Mouse (Mus musculus) kidney, embryonic 15.5 days (tissue): ENCODE data around the gene Eif5b. TPM values are rescaled to one million over a fixed set of nuclear protein-coding genes. Genes with fewer than 3 reads are reported as not detected.

Experiments
- ATAC-seq: fragments of 200-750 bp; cut with Nextera tagmentation; replicated peaks from 2 replicates; pipeline ENCODE4 v1.8.0; 2017; ENCODE audit warnings: moderate TSS enrichment; ENCODE audit not compliant: low FRiP score
- H3K27ac ChIP-seq: fragments of 300-500 bp; sonication (generic); 2 replicates; pipeline ENCODE4 v1.5.1; 2015; ENCODE audit warnings: mild to moderate bottlenecking, inconsistent platforms
- H3K27me3 ChIP-seq: fragments of 300-500 bp; sonication (generic); 2 replicates; pipeline ENCODE4 v1.6.1; 2015; ENCODE audit warnings: inconsistent platforms
- H3K36me3 ChIP-seq: fragments of 300-500 bp; sonication (generic); 2 replicates; pipeline ENCODE4 v1.6.1; 2015; ENCODE audit warnings: inconsistent platforms
- H3K4me1 ChIP-seq: fragments of 300-500 bp; sonication (generic); 2 replicates; pipeline ENCODE4 v1.6.1; 2015; ENCODE audit warnings: inconsistent platforms
- H3K4me2 ChIP-seq: fragments of 300-500 bp; sonication (generic); 2 replicates; pipeline ENCODE4 v1.6.1; 2015; ENCODE audit warnings: moderate library complexity, mild to moderate bottlenecking, inconsistent platforms
- H3K4me3 ChIP-seq: fragments of 300-500 bp; sonication (generic); replicated peaks from 2 replicates; pipeline ENCODE4 v1.5.1; 2015; ENCODE audit warnings: mild to moderate bottlenecking, inconsistent platforms
- H3K9ac ChIP-seq: fragments of 300-500 bp; sonication (generic); 2 replicates; pipeline ENCODE4 v1.6.1; 2015; ENCODE audit warnings: mild to moderate bottlenecking, inconsistent platforms
- H3K9me3 ChIP-seq: fragments of 300-500 bp; sonication (generic); replicated peaks from 2 replicates; pipeline ENCODE4 v1.6.1; 2016; ENCODE audit warnings: inconsistent platforms
- WGBS: fragments of 180-500 bp; shearing (Covaris S2); methylation state at CpG from one replicate; pipeline ENCODE4 v1.1.7; 2015; ENCODE audit warnings: mixed read lengths; 5-methylcytosine and 5-hydroxymethylcytosine counted together
- polyA plus RNA-seq: library from polyadenylated mRNA; unstranded; fragments of >200 nt; fragmentation: Nextera tagmentation; extraction: Ambion mirVana; gene quantifications from 2 replicates; pipeline ENCODE4 v1.2.1, GENCODE M21; 2015

Gene Eif5b
- polyA plus RNA-seq, 1 experiment from 2014 or later, result 28.8 TPM

- 96% methylated on average over 10 of the region's 10 CpGs for WGBS
- Histone ChIP-seq H3K27me3 (no peaks in the 10 kb centered on the region), H3K4me3 (no peak overlapping the region), H3K4me2 (no peak overlapping the region), H3K4me1 (no peaks in the 10 kb centered on the region), H3K9me3 (no peaks in the 10 kb centered on the region), H3K36me3 (peaks cover 71% of the 10 kb centered on the region), H3K9ac (no peak overlapping the region), H3K27ac (no peak overlapping the region)
- ATAC-seq, result no peak
These were observed 69.5 kb downstream of the Eif5b start for GRCm38 (mm10) chr1:38067276-38067675.

- H3K9me3 ChIP-seq, result no peaks in the 10 kb centered on the region
- ATAC-seq, result no peak
- 93% methylated on average over 8 of the region's 8 CpGs for WGBS
- H3K27me3 ChIP-seq, result no peaks in the 10 kb centered on the region
- no peak overlapping the region for H3K27ac ChIP-seq
- no peak overlapping the region for H3K4me2 ChIP-seq
- no peak overlapping the region for H3K9ac ChIP-seq
- H3K36me3 ChIP-seq, result peaks cover 71% of the 10 kb centered on the region
- no peaks in the 10 kb centered on the region for H3K4me1 ChIP-seq
- H3K4me3 ChIP-seq, result no peak overlapping the region
These were observed 73.5 kb downstream of the Eif5b start for GRCm38 (mm10) chr1:38071326-38071725.

GRCm38 (mm10) chr1:38081316-38081715, 83.5 kb downstream of the Eif5b start:
- H3K36me3 ChIP-seq, result peaks cover 47% of the 10 kb centered on the region
- H3K9me3 ChIP-seq, result no peaks in the 10 kb centered on the region
- H3K4me2 ChIP-seq, result no peak overlapping the region
- whole genome bisulfite sequencing, result 63% methylated on average over 8 of the region's 8 CpGs
- H3K9ac ChIP-seq, result no peak overlapping the region
- no peak overlapping the region for H3K27ac ChIP-seq
- H3K27me3 ChIP-seq, result no peaks in the 10 kb centered on the region
- no peak for ATAC-seq
- H3K4me3 ChIP-seq, result no peak overlapping the region
- H3K4me1 ChIP-seq, result no peaks in the 10 kb centered on the region

- H3K27ac ChIP-seq, result no peak overlapping the region
- WGBS, result 40% methylated on average over 1 of the region's 1 CpGs
- no peak overlapping the region for H3K4me2 ChIP-seq
- H3K4me3 ChIP-seq, result no peak overlapping the region
- H3K27me3 ChIP-seq, result no peaks in the 10 kb centered on the region
- H3K4me1 ChIP-seq, result no peaks in the 10 kb centered on the region
- no peaks in the 10 kb centered on the region for H3K9me3 ChIP-seq
- peaks cover 40% of the 10 kb centered on the region for H3K36me3 ChIP-seq
- ATAC-seq, result no peak
- no peak overlapping the region for H3K9ac ChIP-seq
These were observed 105.4 kb downstream of the Eif5b start for GRCm38 (mm10) chr1:38103214-38103613.

GRCm38 (mm10) chr1:38103813-38104212, 106.0 kb downstream of the Eif5b start:
- WGBS, result 61% methylated on average over 3 of the region's 3 CpGs
- Histone ChIP-seq H3K36me3 (peaks cover 34% of the 10 kb centered on the region), H3K4me1 (no peaks in the 10 kb centered on the region), H3K9ac (no peak overlapping the region), H3K27ac (no peak overlapping the region), H3K4me3 (no peak overlapping the region), H3K27me3 (no peaks in the 10 kb centered on the region), H3K9me3 (no peaks in the 10 kb centered on the region), H3K4me2 (no peak overlapping the region)
- ATAC-seq, result no peak

Other genes with a start within 250 kb of the Eif5b start
- gene Tsga10, start 131.6 kb upstream of the Eif5b start, polyA plus RNA-seq, result 6.0 and 6.1 TPM in 2 replicates
- gene Lipt1, start 126.3 kb upstream of the Eif5b start, polyA plus RNA-seq, result 8.8 and 9.7 TPM in 2 replicates
- 24.5 and 27.2 TPM in 2 replicates for gene Mitd1, start 107.6 kb upstream of the Eif5b start, polyA plus RNA-seq
- 227 and 255 TPM in 2 replicates for gene Mrpl30, start 107.5 kb upstream of the Eif5b start, polyA plus RNA-seq
- gene Lyg2, start 81.5 kb upstream of the Eif5b start, polyA plus RNA-seq, result not detected in 2 replicates
- gene Lyg1, start 40.3 kb upstream of the Eif5b start, polyA plus RNA-seq, result not detected in 2 replicates
- gene Txndc9, start 117 bp upstream of the Eif5b start, polyA plus RNA-seq, result 123 and 148 TPM in 2 replicates
- gene Rev1, start 131.8 kb downstream of the Eif5b start, polyA plus RNA-seq, result 25.0 and 26.7 TPM in 2 replicates